Mouse (Mus musculus): ENCODE measurements around the gene Pdzd2. TPM values are rescaled to one million over a fixed set of nuclear protein-coding genes. Genes with fewer than 3 reads are reported as not detected.

Gene Pdzd2
- polyA plus RNA-seq, 1 experiment from 2014 or later = 29.0 TPM

DNA sequence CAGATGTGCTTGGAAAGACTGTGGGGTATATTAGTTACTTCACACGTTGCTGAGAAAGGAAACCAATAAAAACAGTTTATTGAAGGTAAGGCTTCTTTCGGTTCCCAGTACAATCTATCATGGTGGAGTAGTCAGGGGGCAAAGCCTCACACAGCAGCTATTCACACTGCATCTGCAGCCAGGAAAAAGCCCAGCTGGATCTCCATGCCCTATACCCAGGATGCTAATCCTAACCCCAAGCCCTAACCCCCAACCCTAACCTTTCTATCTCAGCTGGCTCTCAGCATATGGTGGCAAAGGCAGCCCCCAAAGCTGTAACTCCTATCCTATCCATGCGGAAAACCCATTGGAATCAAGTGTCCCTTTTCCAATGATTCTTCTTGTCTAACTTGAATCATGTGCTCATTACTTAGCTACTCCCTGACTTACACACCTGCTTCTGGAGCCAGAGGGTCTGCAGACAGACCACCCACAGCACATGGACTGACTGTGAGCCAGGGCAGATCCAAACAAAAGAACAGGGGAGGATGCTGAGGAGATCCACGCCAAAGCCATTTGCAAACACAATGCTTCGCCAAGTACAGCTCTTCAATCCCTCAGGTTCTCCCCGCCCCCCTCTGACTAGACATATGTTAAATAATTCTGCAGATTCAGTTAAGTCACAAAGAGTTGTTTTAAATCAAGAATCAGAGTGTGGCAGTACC lies 83.6 kb downstream of the Pdzd2 start:
- Histone ChIP-seq H3K4me2 (replicated peaks; ENCODE audit: low read depth, low read length) (no peak overlapping the region), H3K9ac (replicated peaks; ENCODE audit: low read length) (no peak overlapping the region), H3K4me3 (ENCODE audit: low read length) (no peak overlapping the region), H3K9me3 (ENCODE audit: low read length) (no peaks in the 10 kb centered on the region), H3K36me3 (ENCODE audit: insufficient read depth, low read length) (no peaks in the 10 kb centered on the region), H3K4me1 (ENCODE audit: insufficient read depth, low read length) (no peaks in the 10 kb centered on the region), H3K27me3 (ENCODE audit: insufficient read depth, low read length) (no peaks in the 10 kb centered on the region), H3K27ac (ENCODE audit: low read length) (no peak overlapping the region)
- peak; percentile 59; the same call in 1 of the 2 replicates for ATAC-seq (ENCODE audit: low FRiP score, low TSS enrichment)
- 49% methylated on average over 6 of the region's 6 CpGs for WGBS

DNA sequence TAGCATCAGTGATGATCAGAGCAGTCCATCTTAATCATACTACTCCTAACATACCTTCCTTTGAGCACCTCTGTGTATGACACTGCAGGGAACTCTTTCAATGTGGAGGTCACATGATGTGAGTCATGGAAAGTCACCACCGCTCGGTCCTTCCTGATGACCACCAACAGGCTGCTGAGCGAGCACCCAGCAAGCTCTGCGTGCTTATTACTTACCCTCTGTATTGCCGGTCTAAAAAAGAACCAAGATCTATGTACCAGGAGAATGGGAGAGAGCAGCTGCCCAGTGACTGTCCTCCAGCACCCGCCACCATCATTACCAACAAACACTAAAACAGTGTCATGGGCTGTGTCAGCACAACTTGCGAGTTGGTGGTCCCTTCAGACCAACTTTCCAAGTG lies 84.4 kb downstream of the Pdzd2 start:
- Histone ChIP-seq H3K36me3 (ENCODE audit: insufficient read depth, low read length) (no peaks in the 10 kb centered on the region), H3K4me2 (replicated peaks; ENCODE audit: low read depth, low read length) (no peak overlapping the region), H3K27me3 (ENCODE audit: insufficient read depth, low read length) (no peaks in the 10 kb centered on the region), H3K27ac (ENCODE audit: low read length) (no peak overlapping the region), H3K4me3 (ENCODE audit: low read length) (no peak overlapping the region), H3K4me1 (ENCODE audit: insufficient read depth, low read length) (0 out of 2 replicates have a peak, but pooled peaks cover 5% of the 10 kb centered on the region), H3K9ac (replicated peaks; ENCODE audit: low read length) (no peak overlapping the region), H3K9me3 (ENCODE audit: low read length) (no peaks in the 10 kb centered on the region)
- no peak for ATAC-seq (ENCODE audit: low FRiP score, low TSS enrichment)
- 91% methylated on average over 7 of the region's 7 CpGs for WGBS

DNA sequence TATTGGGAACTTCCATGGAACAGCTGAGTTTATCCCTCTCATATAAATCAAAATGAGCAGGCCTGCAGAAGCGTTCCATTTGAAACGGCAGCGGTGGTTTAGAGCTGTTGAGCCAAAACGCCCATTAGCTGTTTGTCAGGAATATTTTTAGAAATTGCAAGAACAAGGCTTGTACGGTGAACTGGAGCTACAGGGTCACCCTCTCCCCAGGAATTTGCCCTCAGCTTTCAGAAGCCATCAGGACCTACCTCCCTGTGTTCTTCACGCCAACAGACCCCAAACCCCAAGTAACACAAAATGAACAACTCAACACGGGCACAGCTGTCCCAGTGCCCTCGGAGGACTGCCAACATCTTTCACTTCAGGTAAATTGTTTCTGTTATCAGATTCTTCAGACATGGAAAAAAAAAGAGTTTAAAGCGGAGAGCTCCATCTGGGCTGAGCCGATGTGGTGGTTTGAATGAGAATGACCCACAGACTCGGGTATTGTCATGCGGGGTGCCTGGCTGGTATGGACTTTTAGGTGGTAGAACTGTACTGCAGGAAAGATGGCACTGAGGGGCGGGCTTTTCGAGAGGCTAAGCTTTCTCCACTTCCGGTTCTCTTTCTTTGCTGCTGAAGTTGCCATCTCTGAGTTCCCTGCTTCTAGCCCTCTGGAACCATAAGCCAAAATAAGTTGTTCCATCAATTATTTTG lies 87.2 kb downstream of the Pdzd2 start:
- Histone ChIP-seq H3K4me2 (replicated peaks; ENCODE audit: low read depth, low read length) (peak overlapping the region; percentile 7; the same call in 1 of the 2 replicates), H3K36me3 (ENCODE audit: insufficient read depth, low read length) (no peaks in the 10 kb centered on the region), H3K27me3 (ENCODE audit: insufficient read depth, low read length) (no peaks in the 10 kb centered on the region), H3K4me1 (ENCODE audit: insufficient read depth, low read length) (0 out of 2 replicates have a peak, but pooled peaks cover 5% of the 10 kb centered on the region), H3K27ac (ENCODE audit: low read length) (peak overlapping the region; percentile 49; the same call in 1 of the 2 replicates), H3K9me3 (ENCODE audit: low read length) (no peaks in the 10 kb centered on the region), H3K4me3 (ENCODE audit: low read length) (no peak overlapping the region), H3K9ac (replicated peaks; ENCODE audit: low read length) (no peak overlapping the region)
- ATAC-seq (ENCODE audit: low FRiP score, low TSS enrichment) = no peak
- WGBS = 62% methylated on average over 15 of the region's 15 CpGs

DNA sequence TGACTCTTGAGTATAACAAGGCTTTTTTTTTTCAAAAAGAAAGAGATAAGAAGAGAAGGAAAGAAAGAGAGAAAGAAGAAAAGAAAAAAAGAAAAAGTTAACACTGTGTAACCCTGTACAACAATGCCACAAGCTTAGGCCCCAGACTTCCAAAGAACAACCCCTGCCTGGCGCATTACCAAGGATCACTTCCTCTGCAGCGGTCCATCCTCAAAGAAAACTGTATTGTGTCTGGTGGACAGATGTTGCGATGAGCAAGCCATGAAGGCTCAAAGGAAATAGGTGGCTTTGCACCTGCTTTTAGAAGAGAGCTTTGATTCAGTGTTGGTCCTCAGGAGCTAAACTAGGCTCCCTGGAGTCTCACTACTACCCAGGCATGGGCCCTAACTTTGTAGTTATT lies 89.5 kb downstream of the Pdzd2 start:
- H3K4me1 ChIP-seq (ENCODE audit: insufficient read depth, low read length) = 0 out of 2 replicates have a peak, but pooled peaks cover 5% of the 10 kb centered on the region
- 82% methylated on average over 3 of the region's 3 CpGs for WGBS
- ATAC-seq (ENCODE audit: low FRiP score, low TSS enrichment) = 0 out of 2 replicates have a peak, but pooled peaks have one; percentile 39
- no peaks in the 10 kb centered on the region for H3K36me3 ChIP-seq (ENCODE audit: insufficient read depth, low read length)
- H3K27me3 ChIP-seq (ENCODE audit: insufficient read depth, low read length) = no peaks in the 10 kb centered on the region
- H3K4me2 ChIP-seq (replicated peaks; ENCODE audit: low read depth, low read length) = no peak overlapping the region
- no peak overlapping the region for H3K4me3 ChIP-seq (ENCODE audit: low read length)
- H3K9me3 ChIP-seq (ENCODE audit: low read length) = no peaks in the 10 kb centered on the region
- no peak overlapping the region for H3K9ac ChIP-seq (replicated peaks; ENCODE audit: low read length)
- no peak overlapping the region for H3K27ac ChIP-seq (ENCODE audit: low read length)

DNA sequence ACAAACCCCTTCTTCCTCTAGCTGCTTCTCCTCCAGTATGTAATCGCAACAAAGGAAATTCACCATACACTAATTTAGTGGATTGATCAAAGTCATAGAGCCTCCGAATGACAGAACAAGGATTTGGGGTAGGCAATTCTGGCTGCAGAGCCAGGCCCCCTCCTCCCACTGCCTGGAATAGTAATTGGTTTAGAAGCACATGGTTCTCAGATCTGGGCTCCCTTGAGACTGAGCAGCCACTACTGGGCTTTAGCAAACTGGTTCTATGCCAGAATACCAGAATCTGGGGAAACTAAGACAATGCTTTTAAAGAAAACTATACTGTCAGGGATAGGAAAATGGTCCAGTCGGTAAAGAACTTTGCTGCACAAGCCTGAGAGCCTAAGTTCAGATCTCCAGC lies 90.0 kb downstream of the Pdzd2 start:
- H3K9me3 ChIP-seq (ENCODE audit: low read length) = no peaks in the 10 kb centered on the region
- 0 out of 2 replicates have a peak, but pooled peaks cover 5% of the 10 kb centered on the region for H3K4me1 ChIP-seq (ENCODE audit: insufficient read depth, low read length)
- no peak overlapping the region for H3K27ac ChIP-seq (ENCODE audit: low read length)
- no peak overlapping the region for H3K4me2 ChIP-seq (replicated peaks; ENCODE audit: low read depth, low read length)
- 81% methylated on average over 3 of the region's 3 CpGs for WGBS
- no peaks in the 10 kb centered on the region for H3K36me3 ChIP-seq (ENCODE audit: insufficient read depth, low read length)
- no peaks in the 10 kb centered on the region for H3K27me3 ChIP-seq (ENCODE audit: insufficient read depth, low read length)
- H3K9ac ChIP-seq (replicated peaks; ENCODE audit: low read length) = no peak overlapping the region
- no peak for ATAC-seq (ENCODE audit: low FRiP score, low TSS enrichment)
- no peak overlapping the region for H3K4me3 ChIP-seq (ENCODE audit: low read length)

DNA sequence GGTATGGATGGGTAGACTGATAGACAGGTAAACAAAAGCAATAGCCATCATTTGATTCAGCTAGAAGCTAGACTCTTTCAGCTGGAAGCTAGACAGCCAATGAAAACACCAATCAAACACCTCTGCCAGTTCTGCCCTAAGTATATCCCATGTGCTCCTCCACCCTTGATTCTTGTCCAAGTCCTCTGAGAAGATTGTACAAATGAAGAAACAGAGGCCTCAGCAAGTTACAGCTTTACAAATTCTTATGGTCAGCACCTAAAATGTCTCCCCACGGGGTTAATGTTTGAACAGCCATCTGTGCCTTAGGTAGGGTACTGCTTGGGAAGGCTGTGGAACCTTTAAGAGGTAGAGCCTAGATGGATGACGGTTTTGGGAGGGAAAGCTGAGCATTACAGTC lies 90.6 kb downstream of the Pdzd2 start:
- Histone ChIP-seq H3K9ac (replicated peaks; ENCODE audit: low read length) (no peak overlapping the region), H3K36me3 (ENCODE audit: insufficient read depth, low read length) (no peaks in the 10 kb centered on the region), H3K27me3 (ENCODE audit: insufficient read depth, low read length) (no peaks in the 10 kb centered on the region), H3K4me1 (ENCODE audit: insufficient read depth, low read length) (0 out of 2 replicates have a peak, but pooled peaks cover 5% of the 10 kb centered on the region), H3K27ac (ENCODE audit: low read length) (no peak overlapping the region), H3K4me2 (replicated peaks; ENCODE audit: low read depth, low read length) (no peak overlapping the region), H3K4me3 (ENCODE audit: low read length) (no peak overlapping the region), H3K9me3 (ENCODE audit: low read length) (no peaks in the 10 kb centered on the region)
- 69% methylated on average over 2 of the region's 2 CpGs for WGBS
- ATAC-seq (ENCODE audit: low FRiP score, low TSS enrichment) = no peak

DNA sequence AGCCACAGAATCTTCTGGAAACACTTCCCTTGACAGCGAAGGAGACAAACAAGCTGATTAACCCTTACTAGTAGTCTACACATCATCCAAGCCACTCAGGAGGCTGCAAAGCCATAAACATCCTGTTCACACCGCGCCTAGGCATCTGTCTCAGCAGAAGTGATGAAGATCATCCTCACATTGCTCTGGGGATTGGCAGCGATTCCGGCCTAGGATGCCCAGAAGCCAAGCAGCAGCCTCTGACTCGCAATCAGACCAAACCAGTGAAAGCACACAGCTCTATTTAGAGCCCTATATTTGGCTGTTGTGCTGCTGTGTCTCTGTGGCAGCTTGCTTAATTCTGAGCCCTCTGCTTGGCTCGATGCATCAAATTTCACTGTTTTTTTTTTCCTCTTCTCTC lies 99.0 kb downstream of the Pdzd2 start:
- H3K4me3 ChIP-seq (ENCODE audit: low read length) = no peak overlapping the region
- H3K36me3 ChIP-seq (ENCODE audit: insufficient read depth, low read length) = no peaks in the 10 kb centered on the region
- no peak overlapping the region for H3K4me2 ChIP-seq (replicated peaks; ENCODE audit: low read depth, low read length)
- ATAC-seq (ENCODE audit: low FRiP score, low TSS enrichment) = no peak
- 71% methylated on average over 7 of the region's 7 CpGs for WGBS
- no peak overlapping the region for H3K27ac ChIP-seq (ENCODE audit: low read length)
- H3K4me1 ChIP-seq (ENCODE audit: insufficient read depth, low read length) = peaks cover 6% of the 10 kb centered on the region; the same call in 1 of the 2 replicates
- no peaks in the 10 kb centered on the region for H3K27me3 ChIP-seq (ENCODE audit: insufficient read depth, low read length)
- H3K9me3 ChIP-seq (ENCODE audit: low read length) = no peaks in the 10 kb centered on the region
- H3K9ac ChIP-seq (replicated peaks; ENCODE audit: low read length) = no peak overlapping the region

DNA sequence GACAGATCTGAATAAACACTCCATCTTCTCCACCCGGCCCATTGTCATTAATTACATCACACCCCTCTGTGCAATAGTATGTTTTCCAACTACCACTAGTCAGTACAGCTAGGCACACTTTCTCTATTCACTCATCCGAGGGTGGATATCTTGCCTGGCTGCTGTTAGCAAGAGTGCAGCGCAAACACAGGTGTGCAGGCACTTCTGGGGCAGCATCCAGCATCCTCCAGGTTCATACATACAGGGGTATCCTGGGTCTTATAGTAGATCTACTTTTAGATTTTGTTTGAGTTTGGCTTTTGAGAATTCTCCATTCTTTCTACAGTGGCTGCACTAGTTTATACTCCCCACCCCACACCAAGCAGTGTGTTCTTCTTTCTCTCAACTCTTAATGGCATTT lies 99.9 kb downstream of the Pdzd2 start:
- H3K27ac ChIP-seq (ENCODE audit: low read length) = no peak overlapping the region
- H3K4me1 ChIP-seq (ENCODE audit: insufficient read depth, low read length) = peaks cover 6% of the 10 kb centered on the region; the same call in 1 of the 2 replicates
- H3K4me3 ChIP-seq (ENCODE audit: low read length) = no peak overlapping the region
- no peaks in the 10 kb centered on the region for H3K36me3 ChIP-seq (ENCODE audit: insufficient read depth, low read length)
- H3K4me2 ChIP-seq (replicated peaks; ENCODE audit: low read depth, low read length) = no peak overlapping the region
- 82% methylated on average over 3 of the region's 3 CpGs for WGBS
- no peaks in the 10 kb centered on the region for H3K27me3 ChIP-seq (ENCODE audit: insufficient read depth, low read length)
- no peak for ATAC-seq (ENCODE audit: low FRiP score, low TSS enrichment)
- H3K9me3 ChIP-seq (ENCODE audit: low read length) = no peaks in the 10 kb centered on the region
- H3K9ac ChIP-seq (replicated peaks; ENCODE audit: low read length) = no peak overlapping the region

DNA sequence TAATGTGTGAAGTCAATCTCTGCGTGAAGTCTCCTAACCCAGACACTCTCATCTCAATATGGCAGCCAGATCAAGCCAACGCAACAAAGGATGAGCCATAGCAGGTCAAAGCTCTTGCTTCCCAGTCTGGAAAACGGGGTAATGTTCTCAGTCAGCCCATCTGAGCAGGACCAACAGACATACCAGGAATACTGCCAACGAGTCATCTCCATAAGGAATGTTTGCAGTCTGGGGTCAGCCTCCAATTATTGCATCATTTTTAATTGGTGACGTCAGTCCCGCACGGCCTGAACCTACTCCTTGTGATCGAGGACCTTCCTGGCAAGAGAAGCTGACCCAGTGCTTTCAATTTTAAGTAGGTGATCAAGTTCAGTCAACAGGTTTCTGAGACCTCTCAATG lies 100.5 kb downstream of the Pdzd2 start:
- H3K27ac ChIP-seq (ENCODE audit: low read length) = no peak overlapping the region
- H3K9me3 ChIP-seq (ENCODE audit: low read length) = no peaks in the 10 kb centered on the region
- H3K9ac ChIP-seq (replicated peaks; ENCODE audit: low read length) = no peak overlapping the region
- H3K4me2 ChIP-seq (replicated peaks; ENCODE audit: low read depth, low read length) = no peak overlapping the region
- H3K27me3 ChIP-seq (ENCODE audit: insufficient read depth, low read length) = no peaks in the 10 kb centered on the region
- H3K4me1 ChIP-seq (ENCODE audit: insufficient read depth, low read length) = peaks cover 11% of the 10 kb centered on the region
- WGBS = 87% methylated on average over 8 of the region's 8 CpGs
- no peaks in the 10 kb centered on the region for H3K36me3 ChIP-seq (ENCODE audit: insufficient read depth, low read length)
- ATAC-seq (ENCODE audit: low FRiP score, low TSS enrichment) = no peak
- no peak overlapping the region for H3K4me3 ChIP-seq (ENCODE audit: low read length)

Measured in kidney, embryonic 16.5 days (tissue).